Mouse (Mus musculus) right cerebral cortex, postnatal 4 days (tissue): ENCODE data around the gene Nanos2.

ENCODE experiments used
- DNase-seq: peaks from one replicate; pipeline ENCODE4 v3.0.0-alpha.2; 2022

Gene Nanos2

GRCm38 (mm10) chr7:18987100-18987499 is at the start of gene Nanos2:
Gene Nanos2 (plus strand): TSS chr7:18987400.
- no peak for DNase-seq

GRCm38 (mm10) chr7:18942376-18942775 is 44.8 kb upstream of the Nanos2 start:
- no peak for DNase-seq

- no peak for DNase-seq
These were observed 44.4 kb upstream of the Nanos2 start for GRCm38 (mm10) chr7:18942815-18943214.

- DNase-seq: no peak
These were observed 39.0 kb upstream of the Nanos2 start for GRCm38 (mm10) chr7:18948151-18948550.

- peak; percentile 49 for DNase-seq
These were observed 37.2 kb upstream of the Nanos2 start for GRCm38 (mm10) chr7:18949781-18950522.

- DNase-seq: no peak
These were observed 36.5 kb upstream of the Nanos2 start for GRCm38 (mm10) chr7:18950523-18951315.

DNA sequence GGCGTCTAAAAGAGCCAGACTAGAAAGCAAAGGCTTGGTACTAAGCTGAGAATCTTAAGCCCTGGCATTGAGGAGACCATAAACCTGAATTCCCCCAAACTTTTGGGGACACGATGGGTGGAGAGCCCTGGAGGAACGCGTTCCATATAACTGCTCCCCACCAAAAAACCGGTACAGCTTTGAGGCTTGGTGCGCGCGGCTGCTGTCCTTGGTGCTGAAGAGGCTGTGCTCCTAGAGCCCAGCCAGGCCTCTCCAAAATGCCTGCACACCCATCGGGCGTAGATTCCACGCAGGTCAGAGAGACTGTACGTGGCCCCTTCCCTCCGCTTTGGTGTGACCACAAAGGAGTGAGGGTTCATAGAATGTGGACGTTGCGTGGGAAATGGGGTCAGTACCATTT is 35.8 kb upstream of the Nanos2 start:
- no peak for DNase-seq

DNA sequence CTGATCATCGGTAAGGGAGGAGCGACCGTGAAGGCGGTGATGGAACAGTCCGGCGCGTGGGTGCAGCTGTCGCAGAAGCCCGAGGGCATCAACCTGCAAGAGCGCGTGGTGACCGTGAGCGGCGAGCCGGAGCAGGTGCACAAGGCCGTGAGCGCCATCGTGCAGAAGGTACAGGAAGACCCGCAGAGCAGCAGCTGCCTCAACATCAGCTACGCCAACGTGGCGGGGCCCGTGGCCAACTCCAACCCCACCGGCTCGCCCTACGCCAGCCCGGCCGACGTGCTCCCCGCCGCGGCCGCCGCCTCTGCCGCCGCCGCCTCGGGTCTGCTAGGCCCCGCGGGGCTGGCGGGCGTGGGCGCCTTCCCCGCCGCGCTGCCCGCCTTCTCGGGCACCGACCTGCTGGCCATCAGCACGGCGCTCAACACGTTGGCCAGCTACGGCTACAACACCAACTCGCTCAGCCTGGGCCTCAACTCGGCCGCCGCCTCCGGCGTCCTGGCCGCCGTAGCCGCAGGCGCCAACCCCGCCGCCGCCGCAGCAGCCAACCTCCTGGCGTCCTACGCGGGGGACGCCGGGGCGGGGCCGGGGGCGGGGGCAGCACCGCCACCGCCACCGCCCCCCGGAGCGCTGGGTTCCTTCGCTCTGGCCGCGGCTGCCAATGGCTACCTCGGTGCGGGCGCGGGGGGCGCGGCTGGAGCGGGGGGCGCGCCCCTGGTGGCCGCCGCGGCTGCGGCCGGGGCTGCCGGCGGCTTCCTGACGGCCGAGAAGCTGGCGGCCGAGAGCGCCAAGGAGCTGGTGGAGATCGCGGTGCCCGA is 29.4 kb upstream of the Nanos2 start:
- DNase-seq: peak; percentile 45

- DNase-seq: peak; percentile 44
These were observed 28.8 kb upstream of the Nanos2 start for GRCm38 (mm10) chr7:18958384-18958766.

- no peak for DNase-seq
These were observed 27.8 kb upstream of the Nanos2 start for GRCm38 (mm10) chr7:18959446-18959845.

DNA sequence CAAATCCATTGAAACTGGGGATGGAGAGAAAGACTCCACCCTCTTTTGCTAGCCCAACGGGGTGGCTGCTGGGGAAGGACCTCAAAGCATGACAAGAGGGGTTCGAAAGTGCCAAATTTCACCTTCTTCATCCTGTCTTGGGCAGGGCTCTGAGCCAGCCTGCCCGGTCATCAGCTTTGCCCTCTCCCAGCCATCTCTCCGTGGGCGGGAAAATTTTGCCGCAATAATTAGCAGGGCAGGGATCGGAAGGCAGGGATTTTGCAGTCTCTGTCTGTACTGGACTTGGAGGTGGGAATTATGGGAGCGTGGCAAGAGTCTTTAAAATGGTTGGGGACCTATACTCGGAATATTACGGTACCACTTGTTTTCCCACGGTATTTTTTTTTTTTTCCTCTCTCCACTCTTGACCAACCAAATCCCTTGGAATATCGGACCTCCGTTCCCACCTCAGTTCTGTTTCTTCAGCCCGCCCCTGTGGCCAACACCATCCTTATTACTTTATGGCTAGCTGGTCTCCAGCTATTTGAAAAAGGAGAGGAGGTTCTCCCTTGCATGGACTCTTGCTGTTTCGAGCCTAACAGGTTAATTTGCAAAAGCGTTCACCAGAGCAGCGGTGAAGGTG is 24.9 kb upstream of the Nanos2 start:
- no peak for DNase-seq

DNA sequence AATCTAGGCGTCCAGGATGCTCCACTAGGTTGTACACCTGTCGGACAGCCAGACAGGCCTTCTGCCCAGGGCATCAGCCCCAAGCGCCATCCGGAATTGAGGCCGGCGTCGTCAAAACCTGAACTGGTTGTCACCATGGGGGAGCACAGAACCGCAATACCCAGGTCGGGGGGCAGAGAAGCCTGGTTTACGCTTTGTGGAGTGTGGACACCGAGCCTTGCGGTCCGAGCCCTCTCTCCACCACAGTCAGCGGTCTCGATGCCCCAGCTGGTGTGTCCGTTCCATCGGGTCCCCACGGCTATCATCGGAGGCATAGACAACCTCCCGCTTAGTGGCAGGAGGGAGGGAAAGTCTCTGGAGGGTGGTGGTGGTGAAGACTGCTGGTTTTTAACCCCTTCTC is 24.4 kb upstream of the Nanos2 start:
- no peak for DNase-seq

DNA sequence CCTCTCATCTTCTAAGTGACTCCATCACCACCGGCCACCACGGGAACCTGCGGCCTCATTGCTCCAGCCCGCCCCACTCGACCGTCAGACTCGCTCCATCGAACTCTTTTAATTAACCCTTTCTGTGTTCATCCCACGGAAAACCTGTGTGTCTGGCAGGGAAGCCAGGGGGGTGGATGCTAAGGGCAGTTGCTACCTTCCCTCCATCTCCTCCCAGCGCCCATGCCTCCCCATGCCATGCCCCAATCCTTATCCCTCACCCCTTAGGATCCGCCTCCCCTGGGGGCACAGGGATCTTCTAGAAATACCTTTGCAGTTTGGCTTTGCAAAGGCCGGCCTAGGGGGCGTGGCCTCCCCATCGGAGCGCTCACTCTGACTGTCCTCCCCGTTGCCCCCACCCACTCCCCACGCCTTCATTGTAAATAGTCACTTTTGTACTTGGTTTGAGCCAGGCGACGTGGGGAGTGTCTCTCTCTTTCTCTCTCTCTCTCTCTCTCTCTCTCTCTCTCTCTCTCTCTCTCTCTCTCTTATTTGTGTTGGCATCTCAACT is 23.8 kb upstream of the Nanos2 start:
- DNase-seq: no peak

DNA sequence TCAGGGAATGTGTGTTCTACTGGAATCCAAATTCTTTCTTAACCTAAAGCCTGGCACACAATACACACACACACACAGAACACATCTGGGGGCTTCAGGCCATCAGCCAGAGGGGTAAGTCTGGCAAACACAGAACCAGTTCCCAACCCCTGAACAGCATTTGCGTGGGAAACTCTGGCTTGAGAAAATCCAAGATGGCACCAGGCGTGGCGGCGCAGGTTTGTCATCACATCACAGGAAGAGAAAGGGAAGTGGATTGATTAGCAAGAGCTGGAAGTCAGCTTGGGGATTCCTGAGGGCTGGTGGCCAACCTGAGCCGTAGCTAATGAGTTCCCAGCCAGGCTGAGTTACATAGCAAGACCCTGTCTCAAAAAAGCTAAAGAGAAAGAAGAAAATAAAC is 21.9 kb upstream of the Nanos2 start:
- DNase-seq: no peak

DNA sequence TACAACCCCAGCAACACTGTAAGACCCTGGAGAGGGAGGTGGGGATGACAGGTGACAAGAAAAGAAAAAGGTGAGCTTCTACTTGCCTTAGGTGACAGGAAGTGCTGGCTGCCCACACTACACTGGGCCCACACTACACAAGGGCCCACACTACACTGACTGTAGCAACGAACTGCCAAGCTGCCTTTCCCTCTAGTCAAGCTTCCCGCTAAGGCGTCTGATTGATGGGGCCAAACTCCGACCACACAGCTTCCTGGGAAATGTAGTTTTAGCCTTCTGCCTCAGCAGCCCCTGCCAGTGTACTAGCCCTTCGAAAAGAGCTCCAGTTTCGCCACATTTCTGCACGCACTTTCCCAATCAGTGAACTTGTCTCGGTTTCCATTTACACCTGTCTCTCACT is 19.6 kb upstream of the Nanos2 start:
- DNase-seq: no peak

DNA sequence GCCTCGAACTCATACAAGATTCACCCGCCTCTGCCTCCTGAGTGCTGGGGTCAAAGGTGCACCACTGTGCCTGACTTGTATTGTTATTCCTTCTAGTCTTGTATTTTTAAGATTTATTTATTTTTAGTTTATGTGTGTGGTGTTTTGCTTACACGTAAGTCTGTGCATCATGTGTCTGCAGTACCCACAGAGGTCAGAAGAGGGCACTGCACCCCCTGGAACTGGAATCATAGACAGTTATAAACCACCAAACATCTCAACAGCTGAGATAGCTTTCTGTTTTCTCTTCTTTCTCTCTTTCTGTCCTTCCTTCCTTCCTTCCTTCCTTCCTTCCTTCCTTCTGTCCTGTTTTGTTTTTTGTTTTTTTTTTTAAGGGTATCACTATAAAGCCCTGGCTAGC is 16.2 kb upstream of the Nanos2 start:
- DNase-seq: no peak

DNA sequence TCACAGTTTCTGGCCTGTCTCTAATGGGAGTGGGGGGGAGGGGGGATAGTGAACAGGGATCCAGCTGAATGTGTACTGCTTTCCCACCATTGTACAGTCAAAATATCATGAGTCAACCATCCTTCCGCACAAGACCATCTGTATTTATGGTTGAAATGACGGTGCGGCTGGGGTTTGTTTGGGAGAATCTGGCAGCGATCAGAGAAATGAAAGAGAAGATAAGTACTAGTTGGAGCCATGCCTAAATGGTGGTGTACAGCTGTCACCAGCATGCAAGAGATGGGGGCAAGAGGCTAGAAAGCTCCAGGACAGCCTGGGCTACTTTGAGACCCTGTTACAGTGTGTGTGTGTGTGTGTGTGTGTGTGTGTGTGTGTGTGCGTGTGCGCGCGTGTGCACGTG is 8.8 kb upstream of the Nanos2 start:
- no peak for DNase-seq

- DNase-seq: no peak
These were observed 697 bp upstream of the Nanos2 start for GRCm38 (mm10) chr7:18986503-18986902.

DNA sequence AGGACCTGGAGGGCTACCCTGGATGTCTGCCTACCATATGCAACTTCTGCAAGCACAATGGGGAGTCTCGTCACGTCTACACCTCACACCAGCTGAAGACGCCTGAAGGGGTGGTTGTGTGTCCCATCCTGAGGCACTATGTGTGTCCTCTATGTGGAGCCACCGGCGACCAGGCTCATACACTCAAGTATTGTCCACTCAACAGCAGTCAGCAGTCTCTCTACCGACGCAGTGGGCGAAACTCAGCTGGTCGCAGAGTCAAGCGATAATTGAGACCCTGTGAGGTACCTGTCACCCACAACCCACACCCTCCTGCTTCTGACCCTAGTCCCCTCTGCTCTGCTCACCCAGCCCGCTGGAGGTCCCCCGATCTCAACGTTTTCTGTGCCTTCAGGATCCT is 547 bp downstream of the Nanos2 start:
- no peak for DNase-seq

GRCm38 (mm10) chr7:18988780-18989179 is 1.6 kb downstream of the Nanos2 start:
- no peak for DNase-seq

- DNase-seq: no peak
These were observed 2.8 kb downstream of the Nanos2 start for GRCm38 (mm10) chr7:18989995-18990394.

GRCm38 (mm10) chr7:18990601-18991295 is 3.5 kb downstream of the Nanos2 start, which contains the start of gene Mypop:
Gene Mypop (plus strand): TSS chr7:18991245.
- peak; percentile 99 for DNase-seq
